Mouse (Mus musculus): Measurements from ENCODE around the gene Map4k2.

- no peak for TF ChIP-seq POLR2A (IDR thresholded peaks at IDR 0.05; ENCODE audit: borderline replicate concordance, extremely low read depth, insufficient read depth, insufficient read length, poor library complexity, severe bottlenecking)
- no peak for TF ChIP-seq CTCF (IDR thresholded peaks at IDR 0.05; ENCODE audit: borderline replicate concordance, extremely low read depth, insufficient read depth, insufficient read length)
Observed at GRCm38 (mm10) chr19:6300402-6300841, 40.5 kb upstream of the Map4k2 start.
